Mouse (Mus musculus): ENCODE results near the gene Col6a5. TPM values are rescaled to one million over a fixed set of nuclear protein-coding genes. Genes with fewer than 3 reads are reported as not detected.

Gene Col6a5
- total RNA-seq, 4 experiments from 2014 or later: 0.82 to 2.1 (median 0.97) TPM

DNA sequence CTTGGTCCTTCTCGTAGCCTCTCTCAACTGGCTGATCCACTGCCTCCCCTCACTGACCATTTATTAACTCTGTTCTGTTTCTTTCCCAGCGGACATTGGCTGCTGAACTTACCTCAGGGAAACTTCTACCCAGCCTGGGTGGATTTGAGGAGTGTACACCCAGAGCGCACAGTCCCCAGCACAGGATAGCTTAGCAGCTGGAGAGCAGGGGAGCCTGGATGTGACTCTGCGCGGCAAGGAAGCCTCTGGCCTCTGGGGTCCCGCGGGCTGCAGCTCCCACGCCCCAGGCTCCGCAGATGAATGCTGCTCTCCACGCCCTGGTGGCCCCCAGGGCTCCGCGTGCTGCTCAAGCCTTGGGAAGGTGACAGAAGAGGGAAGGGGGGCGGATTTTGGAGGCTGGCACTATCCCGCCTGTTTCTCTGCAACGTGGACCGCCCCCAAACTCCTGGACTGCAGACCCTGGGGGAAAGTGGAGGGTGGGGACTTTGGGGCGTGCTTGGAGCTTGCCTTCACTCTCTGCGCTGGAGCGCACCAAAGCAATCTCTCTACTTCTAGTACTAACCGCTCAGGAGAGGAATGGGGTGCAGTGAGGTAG is 132.6 kb downstream of the Col6a5 start, which contains the start of gene Col6a6:
Gene Col6a6 (minus strand): TSS at position 370 of the 595 bp plus-strand sequence.
- DNase-seq (ENCODE audit: low spot score in 2 of 2): no peak

DNA sequence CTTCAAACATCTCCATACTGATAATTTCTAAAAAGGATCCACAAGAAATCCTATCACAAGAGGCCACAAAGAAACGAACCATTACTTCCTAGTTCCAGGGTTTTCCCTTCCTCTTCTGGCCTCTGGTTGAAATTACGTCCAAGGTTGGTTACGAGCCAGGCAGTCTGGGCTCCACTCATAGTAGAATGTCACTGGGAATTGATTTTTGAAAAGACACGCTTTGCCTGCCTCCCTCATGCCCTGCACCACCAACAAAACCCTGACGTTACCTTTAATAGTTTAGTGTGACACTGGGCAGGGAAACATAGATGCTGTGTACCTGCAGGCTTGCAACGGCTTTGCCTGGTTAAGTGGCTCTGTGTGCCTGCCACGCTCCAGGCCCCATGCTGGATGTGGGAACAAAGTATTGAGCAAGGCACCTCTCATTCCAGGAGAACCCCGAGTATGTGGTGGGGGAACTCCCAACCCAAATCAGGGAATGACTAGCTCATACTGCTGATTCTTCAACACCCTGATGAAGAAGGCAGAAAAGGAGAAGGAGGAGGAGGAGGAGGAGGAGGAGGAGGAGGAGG is 133.3 kb downstream of the Col6a5 start:
- DNase-seq (ENCODE audit: low spot score in 2 of 2): no peak

GRCm38 (mm10) chr9:105820711-105821110 is 139.7 kb downstream of the Col6a5 start:
- no peak for DNase-seq (ENCODE audit: low spot score in 2 of 2)

GRCm38 (mm10) chr9:105819155-105819709 is 141.2 kb downstream of the Col6a5 start:
- DNase-seq (ENCODE audit: low spot score in 2 of 2): no peak

DNA sequence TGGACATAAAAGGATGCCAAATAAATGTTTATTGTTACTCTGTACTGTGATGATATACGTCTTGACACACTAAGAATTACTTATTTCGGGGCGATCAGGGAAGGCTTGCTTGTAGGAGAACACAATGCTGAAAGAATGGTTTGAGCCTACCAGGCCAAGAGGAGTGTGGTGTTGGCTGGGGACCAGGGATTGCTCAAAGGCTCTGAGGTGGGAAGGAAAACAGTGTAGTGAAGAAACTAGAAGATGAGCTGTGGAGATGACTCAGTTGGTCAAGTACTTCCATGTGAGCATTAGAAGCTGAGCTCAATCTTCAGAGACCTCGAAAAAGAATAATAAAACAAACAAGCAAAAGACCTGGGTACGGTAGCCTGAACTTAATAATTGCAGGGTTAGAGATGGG is 146.0 kb downstream of the Col6a5 start:
- DNase-seq (ENCODE audit: low spot score in 2 of 2): no peak

- DNase-seq (ENCODE audit: low spot score in 2 of 2): no peak
Measured at GRCm38 (mm10) chr9:105811458-105811857, 149.0 kb downstream of the Col6a5 start.

GRCm38 (mm10) chr9:105808920-105809505 is 151.4 kb downstream of the Col6a5 start:
- no peak for DNase-seq (ENCODE audit: low spot score in 2 of 2)

Other genes with a start within 250 kb of the Col6a5 start
- gene Col6a6, start 132.5 kb downstream of the Col6a5 start, total RNA-seq (2022): under 1 TPM; 0.41 to 0.70 (median 0.63) TPM
- 1 to 10 TPM; 1.8 to 2.9 (median 2.2) TPM for gene Col6a4, start 136.1 kb upstream of the Col6a5 start, total RNA-seq (2022)
- 1 to 10 TPM; 3.3 to 4.9 (median 3.9) TPM for gene Glyctk, start 197.5 kb upstream of the Col6a5 start, total RNA-seq (2022)
- 100 to 1,000 TPM; 112 to 132 (median 120) TPM for gene Wdr82, start 210.3 kb upstream of the Col6a5 start, total RNA-seq (2022)
- gene Ppm1m, start 239.1 kb upstream of the Col6a5 start, total RNA-seq (2022): 10 to 100 TPM; 23.4 to 26.9 (median 24.4) TPM
- 10 to 100 TPM; 58.6 to 61.1 (median 59.1) TPM for gene Twf2, start 242.5 kb upstream of the Col6a5 start, total RNA-seq (2022)